Mouse (Mus musculus) thymus, postnatal 4 days (tissue): Measurements from ENCODE around the gene Cd53.

Experiments
- DNase-seq: peaks from one replicate; pipeline ENCODE4 v3.0.0; 2021

The Cd53 gene

GRCm38 (mm10) chr3:106789930-106790329, at the start of gene Cd53:
Cd53 (minus strand) TSS chr3:106790149.
- DNase-seq, result peak; percentile 13

DNA sequence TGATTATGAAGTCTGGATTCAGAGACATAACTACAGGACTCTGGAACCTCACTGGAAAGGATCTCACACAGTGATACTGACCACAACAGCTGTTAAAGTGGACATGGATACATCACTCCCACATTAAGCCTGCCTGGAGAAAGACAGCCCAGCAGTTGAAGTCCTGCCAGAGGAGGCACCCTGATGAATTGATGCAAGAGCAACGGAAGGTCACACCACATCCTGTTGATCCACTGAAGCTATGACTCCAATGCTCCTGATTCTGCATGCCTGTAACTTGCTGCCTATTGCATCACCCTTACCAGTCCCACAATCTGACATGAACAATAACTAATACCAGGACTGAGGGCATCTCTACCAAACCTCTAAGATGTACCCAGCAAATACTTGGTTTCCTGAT, 42.2 kb upstream of the Cd53 start:
- DNase-seq, result no peak

DNA sequence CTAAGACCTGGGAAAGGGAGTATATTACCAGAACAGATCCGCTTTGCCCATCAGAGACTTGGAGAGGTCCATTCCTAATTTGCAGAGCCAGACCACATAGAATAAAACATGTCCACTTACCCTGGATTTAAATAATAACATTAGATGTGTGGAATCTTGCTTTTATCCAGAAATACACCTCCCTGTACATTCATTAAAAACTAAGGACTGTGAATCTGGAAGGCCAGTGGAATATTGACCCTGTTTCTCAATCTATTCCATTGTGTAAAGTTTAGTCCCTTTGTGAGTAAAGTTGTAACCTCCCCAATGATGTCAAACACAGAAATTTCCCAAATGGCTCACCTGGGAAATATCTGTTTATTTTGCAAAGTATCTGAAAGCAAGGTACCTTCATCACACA, 36.2 kb upstream of the Cd53 start, which contains the start of gene Olfr266:
Olfr266 (minus strand) TSS at position 101 of the 400 bp plus-strand sequence.
- DNase-seq, result no peak

DNA sequence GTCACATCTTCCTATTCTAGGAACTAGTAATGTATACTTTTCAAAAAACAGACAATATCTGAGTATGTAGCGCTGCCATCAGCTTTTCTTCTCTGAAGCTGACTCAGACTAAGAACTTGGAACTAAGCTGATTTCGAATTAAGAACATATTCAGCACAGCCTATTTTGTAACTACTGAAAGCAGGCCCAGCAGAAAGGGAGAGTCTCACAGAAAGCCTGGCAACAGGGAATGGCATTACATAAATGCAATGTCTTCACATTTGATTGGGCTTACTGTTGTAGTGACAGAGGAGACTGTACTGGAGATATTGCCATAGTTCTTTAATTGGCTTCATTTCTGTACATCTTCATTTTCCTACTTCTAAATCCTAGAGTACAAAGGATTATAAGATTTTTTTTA, 27.7 kb upstream of the Cd53 start:
- DNase-seq, result no peak

DNA sequence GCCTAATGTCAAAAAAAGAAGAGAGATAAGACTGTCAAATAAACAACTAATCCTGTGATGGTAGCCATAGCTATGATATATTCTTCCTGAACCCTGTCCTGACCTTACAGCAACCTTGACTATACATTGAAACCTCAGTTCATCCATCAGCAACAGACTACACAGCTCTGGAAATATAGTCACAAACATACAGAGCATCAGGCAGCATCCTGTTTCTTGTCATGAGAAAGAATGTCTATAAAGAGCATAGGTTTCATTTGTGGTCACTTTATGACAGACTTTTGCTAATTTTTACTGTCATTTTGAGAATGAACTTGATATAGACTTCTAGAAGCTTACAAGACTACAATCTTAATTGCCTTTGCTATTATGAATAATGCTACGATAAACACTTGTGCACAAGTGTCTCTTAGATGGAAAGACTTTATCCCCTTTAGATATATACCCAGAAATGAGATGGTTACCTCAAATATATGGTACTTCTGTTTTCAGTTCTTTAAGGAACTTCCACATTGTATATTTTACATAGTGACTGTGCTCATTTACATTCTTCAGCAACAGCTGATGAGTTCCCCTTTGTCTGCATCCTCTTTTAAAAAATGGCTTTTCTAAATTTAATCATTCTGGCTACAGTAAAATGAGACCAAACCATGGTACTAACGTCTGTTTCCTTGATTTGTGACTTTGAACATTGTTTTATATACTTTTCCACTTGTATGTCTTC, 19.2 kb upstream of the Cd53 start:
- DNase-seq, result no peak

DNA sequence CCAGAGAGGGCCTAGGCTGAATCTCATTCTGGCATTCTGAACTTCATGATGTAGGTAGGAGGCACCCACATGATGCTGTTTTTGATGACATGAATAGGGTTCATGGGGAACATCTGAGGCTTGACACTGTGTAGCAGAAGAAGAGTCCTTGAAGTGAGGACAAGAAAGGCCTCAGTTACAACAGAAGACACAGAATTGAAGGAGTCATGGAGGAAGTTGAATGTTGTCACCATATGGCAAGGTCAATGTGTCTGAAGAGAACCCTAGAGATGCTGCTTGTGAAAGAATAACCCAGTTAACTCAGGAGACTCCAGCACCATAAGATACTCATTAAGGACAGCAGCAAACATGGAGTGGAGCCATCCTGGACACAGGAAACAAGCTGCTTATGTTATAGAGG, 8.1 kb upstream of the Cd53 start:
- no peak for DNase-seq

- DNase-seq, result no peak
Observed at GRCm38 (mm10) chr3:106788440-106788887, 1.5 kb downstream of the Cd53 start.

GRCm38 (mm10) chr3:106787972-106788371, 2.0 kb downstream of the Cd53 start:
- DNase-seq, result no peak

GRCm38 (mm10) chr3:106785130-106785529, 4.8 kb downstream of the Cd53 start:
- peak; percentile 17 for DNase-seq

DNA sequence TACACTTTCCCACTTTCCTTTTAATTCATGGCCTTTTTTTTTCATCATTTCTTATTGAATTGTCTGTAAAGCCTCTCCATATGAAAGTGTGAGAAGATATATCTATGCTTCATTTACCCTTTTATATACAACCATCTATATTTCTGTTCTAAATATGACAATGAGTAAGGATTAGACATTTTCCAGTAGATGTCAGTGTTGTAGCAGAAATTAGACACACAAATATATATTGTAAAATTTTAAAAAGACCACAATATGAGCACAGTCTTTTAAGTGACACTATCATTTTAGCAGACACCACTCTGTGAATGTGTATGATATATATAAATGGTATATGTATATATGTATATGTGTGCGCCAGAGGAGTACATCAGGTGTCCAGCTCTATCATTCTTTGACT, 18.1 kb downstream of the Cd53 start:
- DNase-seq, result no peak

DNA sequence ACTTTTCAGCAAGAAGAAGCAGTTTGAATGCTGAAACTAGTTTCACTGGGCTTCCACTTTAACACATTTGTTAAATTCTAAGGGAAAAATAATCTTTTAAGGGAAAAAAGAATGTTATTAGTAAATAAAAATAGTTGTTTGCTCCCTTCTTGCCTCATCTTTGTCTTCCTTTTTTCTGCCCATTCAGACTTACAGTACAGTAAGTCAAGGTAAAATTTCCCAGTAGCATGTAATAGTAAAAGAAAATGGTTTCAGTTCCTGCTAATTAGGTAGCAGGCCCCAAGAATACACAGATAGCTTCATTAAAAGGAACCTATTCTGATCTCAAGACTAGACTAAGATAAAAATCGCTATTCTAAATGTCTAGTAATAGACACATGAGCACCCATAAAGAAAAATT, 34.1 kb downstream of the Cd53 start:
- DNase-seq, result no peak

DNA sequence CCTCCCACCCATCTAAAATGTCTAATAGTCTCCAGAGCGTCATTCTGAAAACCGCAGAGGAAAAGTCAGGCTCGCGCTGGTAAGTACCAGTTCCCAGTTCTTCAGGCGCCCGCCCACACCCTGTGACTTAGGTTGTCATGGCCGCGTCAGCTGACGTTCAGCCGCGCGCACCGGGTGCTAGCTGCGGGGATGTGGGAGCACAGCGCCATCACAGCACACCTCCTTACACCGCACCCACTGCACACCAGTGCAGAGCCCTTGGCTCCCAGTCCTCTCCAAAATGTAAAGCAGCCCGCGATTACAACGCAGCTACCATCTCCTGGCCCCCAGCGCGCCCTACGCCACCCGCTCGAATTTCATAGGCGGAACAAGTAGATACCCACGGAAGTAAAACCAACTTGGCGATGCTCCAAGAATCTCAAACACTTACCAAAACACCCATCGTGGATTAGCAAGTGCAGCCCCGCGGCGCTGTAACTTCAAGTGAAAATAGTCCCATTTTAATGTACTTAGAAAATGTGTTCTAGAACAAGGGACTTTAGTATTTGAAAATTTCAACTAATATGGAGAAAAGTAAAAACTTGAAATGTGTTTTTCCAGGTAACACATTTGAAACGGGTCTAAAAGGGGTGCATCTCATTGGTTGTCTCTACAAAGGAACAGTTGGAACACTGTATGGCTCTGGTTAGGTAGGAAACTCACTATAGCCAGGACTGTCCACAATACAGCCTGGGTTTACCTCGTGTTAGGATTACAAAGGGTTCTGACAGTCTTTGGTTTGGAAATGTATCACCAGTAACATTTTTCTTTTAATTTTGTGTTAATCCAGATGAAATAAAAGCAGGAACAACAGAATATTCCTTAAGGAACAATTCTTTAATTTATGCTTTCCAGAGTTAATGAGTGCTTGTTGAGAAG, 67.7 kb downstream of the Cd53 start:
- DNase-seq, result peak; percentile 89

DNA sequence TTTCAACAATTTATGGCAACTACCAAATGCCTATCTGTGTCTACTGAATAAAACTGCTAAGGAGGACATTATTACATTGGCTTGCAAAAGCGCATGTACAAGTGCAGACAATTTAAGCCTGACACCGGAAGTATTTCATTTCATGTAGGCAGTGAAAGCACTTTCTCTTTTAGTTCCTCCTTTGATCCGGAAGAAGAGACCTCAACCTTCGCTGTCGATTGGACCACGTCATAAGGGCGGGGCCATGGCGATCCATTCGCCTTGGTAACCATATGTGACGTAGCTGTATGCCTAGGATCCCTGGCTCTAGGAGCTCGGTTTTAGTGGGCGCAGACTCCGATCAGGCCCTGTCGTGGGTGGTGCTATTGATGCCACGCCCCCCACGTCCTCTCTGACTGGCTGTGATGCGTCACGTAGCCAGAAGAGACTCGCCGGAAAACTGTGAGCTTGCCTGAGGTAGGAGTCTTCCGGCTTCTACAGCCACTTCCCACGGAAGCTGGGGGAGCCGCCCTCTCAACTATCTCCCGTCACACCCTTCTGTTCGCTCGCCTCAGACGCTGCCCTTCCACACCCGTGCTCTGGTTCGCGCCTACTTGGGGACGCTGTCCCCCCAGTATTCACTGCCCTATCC, 68.4 kb downstream of the Cd53 start:
- DNase-seq, result peak; percentile 96
